Mouse (Mus musculus) liver, embryonic 14.5 days (tissue): ENCODE results near the gene Cenpa.

Experiments
- CTCF ChIP-seq: IDR thresholded peaks from 2 replicates; pipeline ENCODE4 v1.5.1; 2016; ENCODE audit warnings: antibody characterized with exemption, low read depth, control low read depth
- EP300 ChIP-seq: IDR thresholded peaks from 2 replicates; pipeline ENCODE4 v1.6.1; 2016; ENCODE audit warnings: antibody characterized with exemption, low read depth

- TF ChIP-seq EP300 (no peak), CTCF (no peak)
These were observed 44.8 kb upstream of the Cenpa start for GRCm38 (mm10) chr5:30621844-30622176.
